Mouse (Mus musculus): ENCODE measurements at regions not wholly inside any gene's neighbourhood (a gene's known extent, or its start where the extent isn't known, plus 50 kb on each side); places are given as distances from the start of the nearest gene placed in this dataset.

DNA sequence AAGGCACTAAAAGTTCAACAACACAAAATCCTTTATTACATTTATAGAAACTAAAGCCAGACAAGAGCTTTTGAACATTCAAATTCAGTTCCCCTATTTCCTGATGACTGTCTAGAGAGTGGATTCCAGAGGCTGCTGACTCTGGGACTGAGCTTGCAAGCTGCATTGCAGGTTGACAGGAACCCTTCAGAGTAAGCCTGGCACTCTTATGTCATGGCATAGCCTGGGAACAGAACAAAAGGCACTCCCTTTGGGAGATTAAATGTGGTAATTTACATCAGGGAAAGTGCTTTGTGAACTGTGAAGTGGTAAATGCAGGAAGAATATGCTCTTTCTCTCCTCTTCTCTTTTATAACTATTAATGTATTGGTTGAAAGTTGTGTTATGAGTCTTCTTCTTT, 847.3 kb downstream of the Bcl11a start:
- no peaks in the 10 kb centered on the region for H3K9me3 ChIP-seq
- no peak overlapping the region for H3K4me3 ChIP-seq
- H3K4me2 ChIP-seq, result no peak overlapping the region
- no peaks in the 10 kb centered on the region for H3K27me3 ChIP-seq
- no peaks in the 10 kb centered on the region for H3K4me1 ChIP-seq (replicated peaks)
- H3K27ac ChIP-seq (replicated peaks), result no peak overlapping the region
- H3K9ac ChIP-seq, result no peak overlapping the region
- H3K36me3 ChIP-seq, result no peaks in the 10 kb centered on the region
- no peak for ATAC-seq (ENCODE audit: low FRiP score, low read depth)

DNA sequence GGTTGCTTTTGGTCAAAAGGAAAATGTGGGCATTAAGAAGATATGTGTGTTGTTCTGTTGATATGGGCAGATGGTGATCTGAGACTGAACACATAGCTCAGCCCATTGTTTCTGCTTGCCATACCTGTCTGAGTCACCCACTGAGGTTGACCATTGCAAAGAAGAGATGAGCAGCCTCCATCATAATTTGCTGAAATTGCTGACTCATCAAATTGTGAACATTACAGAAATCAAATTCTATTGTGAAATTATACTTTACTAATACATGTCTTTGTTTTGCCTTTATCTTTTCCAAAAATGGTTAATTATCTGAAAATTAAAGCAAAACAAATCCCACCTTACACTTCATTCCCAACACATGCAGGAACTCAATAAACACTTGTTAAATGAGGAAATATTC, 865.8 kb downstream of the Bcl11a start:
- no peaks in the 10 kb centered on the region for H3K27me3 ChIP-seq
- no peaks in the 10 kb centered on the region for H3K36me3 ChIP-seq
- no peak overlapping the region for H3K9ac ChIP-seq
- no peak overlapping the region for H3K4me2 ChIP-seq
- no peaks in the 10 kb centered on the region for H3K9me3 ChIP-seq
- H3K4me3 ChIP-seq, result no peak overlapping the region
- ATAC-seq (ENCODE audit: low FRiP score, low read depth), result no peak
- no peaks in the 10 kb centered on the region for H3K4me1 ChIP-seq (replicated peaks)
- no peak overlapping the region for H3K27ac ChIP-seq (replicated peaks)

DNA sequence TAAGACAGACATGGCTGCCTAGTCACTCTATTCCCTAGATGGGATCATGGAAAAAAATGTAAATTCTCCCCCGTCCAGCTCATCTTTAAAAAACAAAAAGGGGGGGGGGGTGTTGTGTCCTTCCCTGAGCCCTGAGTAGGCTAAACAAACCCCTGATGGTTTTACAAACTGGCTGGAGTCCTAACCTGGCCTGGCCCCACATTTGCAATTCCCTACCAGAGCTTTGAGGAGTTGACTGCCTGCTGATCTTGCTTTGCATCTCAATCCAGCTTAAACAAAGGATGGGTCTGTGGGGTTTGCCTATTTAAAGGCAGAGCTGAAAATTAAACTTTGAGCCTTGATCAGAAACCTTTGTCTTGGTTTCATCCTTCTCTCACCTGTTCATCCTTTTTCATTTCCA, 873.3 kb downstream of the Bcl11a start:
- H3K4me2 ChIP-seq, result no peak overlapping the region
- no peak overlapping the region for H3K9ac ChIP-seq
- H3K9me3 ChIP-seq, result no peaks in the 10 kb centered on the region
- H3K27me3 ChIP-seq, result no peaks in the 10 kb centered on the region
- WGBS, result 48% methylated on average over 1 of the region's 1 CpGs
- no peaks in the 10 kb centered on the region for H3K36me3 ChIP-seq
- H3K4me1 ChIP-seq (replicated peaks), result no peaks in the 10 kb centered on the region
- no peak overlapping the region for H3K27ac ChIP-seq (replicated peaks)
- no peak for ATAC-seq (ENCODE audit: low FRiP score, low read depth)
- no peak overlapping the region for H3K4me3 ChIP-seq

DNA sequence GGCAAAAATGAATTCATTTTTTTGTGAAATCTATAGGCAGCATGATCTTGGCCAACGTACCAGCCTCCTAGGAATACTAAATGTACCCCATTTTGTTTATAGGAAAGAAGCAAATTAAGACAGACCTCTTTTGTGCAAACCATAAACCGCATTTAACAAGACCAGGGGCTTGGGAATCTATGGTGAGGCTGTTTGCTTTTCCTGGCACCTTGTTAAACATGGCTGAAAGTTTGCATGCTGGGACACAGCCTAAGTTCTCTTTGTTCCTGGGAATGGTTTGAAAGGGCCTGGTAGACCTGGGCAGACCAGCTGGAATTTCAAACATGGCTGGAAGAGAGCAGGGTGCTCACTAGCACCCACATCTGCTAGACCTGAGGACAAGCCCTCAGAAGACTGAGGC, 894.5 kb downstream of the Bcl11a start:
- ATAC-seq (ENCODE audit: low FRiP score, low read depth), result no peak
- H3K36me3 ChIP-seq, result no peaks in the 10 kb centered on the region
- WGBS, result 88% methylated on average over 2 of the region's 2 CpGs

DNA sequence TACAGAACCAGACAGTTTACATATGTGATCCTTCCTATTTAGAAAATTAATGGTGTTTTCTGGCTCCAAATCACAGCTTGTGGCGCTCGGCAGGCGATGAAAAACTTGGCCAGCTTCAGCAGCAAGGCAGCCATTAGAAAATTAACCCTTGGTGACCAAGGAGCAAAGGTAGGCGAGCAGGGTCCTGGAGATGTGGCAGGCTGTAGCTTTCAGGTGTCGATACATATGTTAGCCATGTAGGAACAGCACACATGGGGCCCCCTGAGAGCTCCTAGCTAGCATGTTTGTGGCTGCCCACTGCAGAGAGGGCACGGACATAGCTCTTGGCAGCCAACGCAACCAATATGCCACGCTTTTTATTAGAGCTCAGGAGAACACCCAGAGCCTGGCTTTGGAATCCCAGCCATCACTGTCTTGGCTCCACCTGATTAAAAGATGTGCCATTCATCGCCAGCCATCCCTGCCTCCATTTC, 902.4 kb downstream of the Bcl11a start:
- ATAC-seq (ENCODE audit: low FRiP score, low read depth), result peak; percentile 70; the same call in 1 of the 2 replicates
- no peaks in the 10 kb centered on the region for H3K27me3 ChIP-seq
- peaks cover 16% of the 10 kb centered on the region for H3K4me1 ChIP-seq (replicated peaks)
- H3K36me3 ChIP-seq, result no peaks in the 10 kb centered on the region
- H3K4me2 ChIP-seq, result peak overlapping the region; percentile 28
- 42% methylated on average over 9 of the region's 9 CpGs for WGBS
- H3K9ac ChIP-seq, result no peak overlapping the region
- H3K27ac ChIP-seq (replicated peaks), result no peak overlapping the region
- H3K4me3 ChIP-seq, result no peak overlapping the region
- no peaks in the 10 kb centered on the region for H3K9me3 ChIP-seq

More for the DNA sequence above, 894.5 kb downstream of the Bcl11a start:
- H3K9me3 ChIP-seq, result no peaks in the 10 kb centered on the region
- no peaks in the 10 kb centered on the region for H3K27me3 ChIP-seq
- no peak overlapping the region for H3K4me3 ChIP-seq
- no peak overlapping the region for H3K27ac ChIP-seq (replicated peaks)
- H3K4me1 ChIP-seq (replicated peaks), result no peaks in the 10 kb centered on the region
- H3K9ac ChIP-seq, result no peak overlapping the region
- no peak overlapping the region for H3K4me2 ChIP-seq

DNA sequence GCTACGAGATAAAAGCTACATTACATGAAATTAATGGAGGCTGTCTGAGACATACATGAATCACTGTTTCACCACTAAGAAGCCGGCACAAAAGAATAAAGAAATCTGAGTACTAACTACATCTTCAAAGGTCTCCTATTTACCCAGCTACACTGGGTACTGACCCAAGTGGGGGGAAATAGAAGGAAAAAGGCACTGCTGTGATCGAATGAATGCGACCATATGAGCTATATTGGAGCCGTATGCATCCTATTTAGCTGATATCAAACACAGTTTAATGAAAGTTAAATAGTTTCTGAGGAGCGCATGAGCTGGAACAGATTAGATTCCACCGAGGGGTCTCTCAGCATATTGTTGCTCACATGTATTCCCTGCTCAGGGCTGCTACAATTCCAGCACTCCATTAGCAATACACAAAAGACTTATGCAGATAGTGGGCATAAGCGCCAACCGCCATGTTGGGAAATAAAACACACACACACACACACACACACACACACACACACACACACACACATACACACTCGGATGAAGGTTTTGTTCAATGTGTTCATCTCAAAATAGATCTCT, 905.3 kb downstream of the Bcl11a start:
- Histone ChIP-seq H3K4me2 (no peak overlapping the region), H3K4me3 (no peak overlapping the region), H3K9ac (no peak overlapping the region), H3K4me1 (replicated peaks) (peaks cover 16% of the 10 kb centered on the region), H3K27me3 (no peaks in the 10 kb centered on the region), H3K36me3 (no peaks in the 10 kb centered on the region), H3K9me3 (no peaks in the 10 kb centered on the region), H3K27ac (replicated peaks) (peak overlapping the region; percentile 23)
- ATAC-seq (ENCODE audit: low FRiP score, low read depth), result peak; percentile 62
- WGBS, result 39% methylated on average over 10 of the region's 10 CpGs

DNA sequence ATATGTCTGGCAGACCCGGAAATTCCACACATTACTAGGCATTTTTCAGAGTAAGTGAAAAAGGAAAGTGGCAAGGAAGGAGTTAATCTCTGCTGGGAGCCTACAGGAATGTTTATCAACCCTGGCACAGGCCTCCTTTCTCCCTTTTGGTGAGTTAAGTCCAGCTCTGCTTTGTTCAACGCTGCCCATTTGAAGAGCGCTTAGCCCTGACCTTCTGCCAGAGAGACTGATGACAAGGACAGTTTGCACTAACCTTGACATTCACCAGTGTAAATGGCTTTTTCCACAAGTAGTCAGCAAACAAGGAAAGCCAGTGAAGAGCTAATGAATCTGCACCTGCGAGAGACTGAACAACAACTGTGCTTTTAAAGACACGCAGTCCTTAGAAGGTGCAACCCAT, 927.6 kb downstream of the Bcl11a start:
- WGBS, result 35% methylated on average over 5 of the region's 5 CpGs
- H3K4me1 ChIP-seq (replicated peaks), result no peaks in the 10 kb centered on the region
- H3K4me2 ChIP-seq, result no peak overlapping the region
- no peaks in the 10 kb centered on the region for H3K27me3 ChIP-seq
- no peak for ATAC-seq (ENCODE audit: low FRiP score, low read depth)
- H3K4me3 ChIP-seq, result no peak overlapping the region
- no peaks in the 10 kb centered on the region for H3K9me3 ChIP-seq
- H3K9ac ChIP-seq, result no peak overlapping the region
- no peaks in the 10 kb centered on the region for H3K36me3 ChIP-seq
- no peak overlapping the region for H3K27ac ChIP-seq (replicated peaks)

DNA sequence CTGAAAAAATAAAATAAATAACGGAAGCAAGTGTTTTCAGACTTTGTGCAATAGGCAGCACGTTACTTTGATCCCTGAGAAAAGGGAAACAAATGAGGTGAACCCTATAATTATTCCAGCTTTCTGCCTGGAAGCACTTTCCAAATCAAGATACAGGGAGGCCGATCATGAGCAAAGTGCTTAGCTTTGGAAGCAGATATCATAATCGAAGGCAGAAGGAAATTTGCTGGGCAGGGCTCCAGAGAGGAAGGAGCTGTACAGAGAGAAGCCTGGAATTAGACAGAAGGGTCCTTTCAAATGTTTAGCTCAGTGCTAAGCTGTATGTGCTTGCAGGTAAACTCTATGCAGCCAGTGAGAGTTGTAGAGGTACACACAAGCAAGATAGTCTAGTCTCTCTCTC, 948.9 kb downstream of the Bcl11a start:
- H3K36me3 ChIP-seq, result no peaks in the 10 kb centered on the region
- H3K4me3 ChIP-seq, result no peak overlapping the region
- H3K9me3 ChIP-seq, result no peaks in the 10 kb centered on the region
- no peak overlapping the region for H3K27ac ChIP-seq (replicated peaks)
- H3K4me2 ChIP-seq, result no peak overlapping the region
- H3K4me1 ChIP-seq (replicated peaks), result no peaks in the 10 kb centered on the region
- ATAC-seq (ENCODE audit: low FRiP score, low read depth), result no peak
- 71% methylated on average over 4 of the region's 4 CpGs for WGBS
- H3K9ac ChIP-seq, result no peak overlapping the region
- no peaks in the 10 kb centered on the region for H3K27me3 ChIP-seq

DNA sequence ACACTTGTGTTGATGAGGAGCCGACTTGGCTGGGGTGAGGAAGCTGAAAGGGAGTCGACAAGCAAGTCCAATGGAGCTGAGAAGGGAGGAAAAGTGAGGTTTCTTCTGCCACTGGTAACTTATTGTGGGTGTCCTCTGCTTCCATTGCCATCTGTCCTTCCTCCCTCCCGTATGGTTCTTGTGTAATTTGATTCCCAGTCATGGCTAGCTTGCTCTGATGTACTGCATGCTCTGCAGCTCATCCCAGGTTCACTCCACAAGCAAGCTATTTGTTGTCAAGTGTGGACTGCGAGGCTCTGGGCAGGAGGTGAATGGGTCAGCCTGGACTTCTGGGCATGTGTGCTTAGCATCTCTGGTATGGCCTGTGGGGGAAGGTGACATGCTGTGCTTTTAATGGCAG, 963.1 kb downstream of the Bcl11a start:
- no peak for ATAC-seq (ENCODE audit: low FRiP score, low read depth)
- WGBS, result 56% methylated on average over 4 of the region's 4 CpGs
- no peak overlapping the region for H3K9ac ChIP-seq

DNA sequence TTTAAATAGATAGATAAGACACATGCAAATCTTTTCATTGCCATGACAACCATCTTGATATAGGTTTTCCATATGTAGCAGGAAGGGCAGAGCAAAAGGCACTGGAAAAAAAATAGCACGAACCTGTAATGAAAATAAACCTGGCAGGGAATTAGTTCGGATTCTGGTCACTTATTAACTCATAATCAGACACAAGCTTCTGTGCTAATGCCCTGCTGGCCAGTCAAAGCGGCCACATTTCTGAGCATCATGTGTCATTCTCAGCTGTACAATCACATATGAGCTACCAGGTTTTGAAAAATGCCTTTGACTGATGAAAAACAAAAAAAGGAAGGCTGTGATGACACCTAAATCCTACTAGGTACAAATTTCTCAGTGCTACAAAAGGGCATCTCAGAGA, 964.9 kb downstream of the Bcl11a start:
- H3K27ac ChIP-seq (replicated peaks), result no peak overlapping the region
- H3K4me3 ChIP-seq, result no peak overlapping the region
- H3K9me3 ChIP-seq, result no peaks in the 10 kb centered on the region
- no peaks in the 10 kb centered on the region for H3K27me3 ChIP-seq
- ATAC-seq (ENCODE audit: low FRiP score, low read depth), result no peak
- no peaks in the 10 kb centered on the region for H3K4me1 ChIP-seq (replicated peaks)
- no peak overlapping the region for H3K4me2 ChIP-seq
- H3K36me3 ChIP-seq, result no peaks in the 10 kb centered on the region
- no peak overlapping the region for H3K9ac ChIP-seq
- 77% methylated on average over 3 of the region's 3 CpGs for WGBS

More for the DNA sequence above, 963.1 kb downstream of the Bcl11a start:
- Histone ChIP-seq H3K4me2 (no peak overlapping the region), H3K27me3 (no peaks in the 10 kb centered on the region), H3K9me3 (no peaks in the 10 kb centered on the region), H3K36me3 (no peaks in the 10 kb centered on the region), H3K27ac (replicated peaks) (no peak overlapping the region), H3K4me1 (replicated peaks) (no peaks in the 10 kb centered on the region), H3K4me3 (no peak overlapping the region)

DNA sequence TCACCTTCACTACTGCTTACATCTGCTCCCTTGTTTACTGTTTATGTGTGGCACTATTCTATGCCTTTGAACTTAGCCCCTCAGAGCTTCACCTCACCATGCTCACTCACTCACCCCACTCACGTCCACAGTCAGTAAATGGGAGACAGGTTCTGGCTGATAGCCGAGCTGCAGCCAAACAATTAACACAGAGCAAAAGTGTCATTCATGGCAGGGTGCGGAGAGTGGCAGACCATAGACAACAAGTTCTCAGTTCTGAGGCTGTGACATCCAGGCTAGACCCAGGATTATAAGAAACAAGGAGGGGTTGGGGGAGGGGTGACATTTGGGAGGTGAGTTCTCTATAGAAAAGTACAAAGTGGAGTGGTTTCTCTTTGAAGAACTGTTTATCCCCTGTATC, 967.5 kb downstream of the Bcl11a start:
- no peaks in the 10 kb centered on the region for H3K36me3 ChIP-seq
- no peaks in the 10 kb centered on the region for H3K9me3 ChIP-seq
- H3K9ac ChIP-seq, result no peak overlapping the region
- ATAC-seq (ENCODE audit: low FRiP score, low read depth), result no peak
- no peak overlapping the region for H3K4me3 ChIP-seq
- no peak overlapping the region for H3K4me2 ChIP-seq
- H3K27ac ChIP-seq (replicated peaks), result no peak overlapping the region
- 42% methylated on average over 3 of the region's 3 CpGs for WGBS
- H3K27me3 ChIP-seq, result no peaks in the 10 kb centered on the region
- no peaks in the 10 kb centered on the region for H3K4me1 ChIP-seq (replicated peaks)

DNA sequence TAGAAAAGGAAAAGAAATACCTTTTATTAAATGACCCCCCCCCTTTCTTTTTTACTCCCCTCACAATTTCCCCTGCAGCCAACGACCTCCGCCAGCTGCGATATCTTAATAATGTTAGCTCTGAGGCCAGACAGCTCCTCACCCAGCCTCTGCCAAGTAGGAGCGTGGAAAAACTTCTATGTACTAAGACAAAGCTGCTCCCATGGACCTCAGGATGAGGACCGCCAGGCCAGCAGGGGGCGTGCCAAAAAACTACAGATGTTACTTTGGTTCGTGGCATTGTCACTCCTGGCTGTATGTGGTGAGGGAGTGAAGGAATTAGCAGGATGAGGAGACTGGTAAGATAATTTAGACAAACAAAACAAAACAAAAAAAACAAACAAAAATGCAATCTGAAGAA, 968.1 kb downstream of the Bcl11a start:
- no peaks in the 10 kb centered on the region for H3K9me3 ChIP-seq
- no peak overlapping the region for H3K27ac ChIP-seq (replicated peaks)
- 61% methylated on average over 7 of the region's 7 CpGs for WGBS
- no peaks in the 10 kb centered on the region for H3K4me1 ChIP-seq (replicated peaks)
- H3K27me3 ChIP-seq, result no peaks in the 10 kb centered on the region
- H3K4me2 ChIP-seq, result no peak overlapping the region
- no peak overlapping the region for H3K4me3 ChIP-seq
- no peak overlapping the region for H3K9ac ChIP-seq
- ATAC-seq (ENCODE audit: low FRiP score, low read depth), result no peak
- no peaks in the 10 kb centered on the region for H3K36me3 ChIP-seq

DNA sequence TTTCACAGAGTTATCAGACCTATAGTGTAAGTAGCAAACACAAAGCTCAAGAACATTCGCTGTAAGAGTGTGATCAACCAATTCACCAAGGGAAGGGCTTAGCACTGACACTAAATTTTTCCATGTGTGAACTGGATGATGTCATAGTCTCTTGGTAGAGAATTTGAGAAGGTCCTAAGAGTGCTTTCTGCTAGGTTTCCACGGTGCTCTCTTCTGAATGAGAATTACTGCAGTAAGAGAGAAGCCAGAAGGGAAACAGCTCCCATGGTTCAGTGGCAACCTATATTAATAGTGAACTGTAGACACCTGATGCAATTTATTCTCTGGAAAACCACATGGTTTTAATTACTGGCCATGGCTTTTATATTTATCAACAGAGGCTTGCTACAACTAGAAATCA, 977.8 kb downstream of the Bcl11a start:
- Histone ChIP-seq H3K27me3 (no peaks in the 10 kb centered on the region), H3K36me3 (no peaks in the 10 kb centered on the region), H3K9ac (no peak overlapping the region), H3K4me2 (no peak overlapping the region), H3K9me3 (no peaks in the 10 kb centered on the region), H3K4me3 (no peak overlapping the region), H3K27ac (replicated peaks) (no peak overlapping the region), H3K4me1 (replicated peaks) (0 out of 2 replicates have a peak, but pooled peaks cover 5% of the 10 kb centered on the region)
- WGBS, result 75% methylated on average over 2 of the region's 2 CpGs
- ATAC-seq (ENCODE audit: low FRiP score, low read depth), result no peak

Measured in hindbrain, embryonic 15.5 days (tissue).